Mouse (Mus musculus) 416B (cell line): ENCODE measurements around the gene Npepps.

Experiments used
- DNase-seq: peaks from one replicate; pipeline ENCODE4 v3.0.0; 2011; ENCODE audit warnings: low read depth

Npepps gene

GRCm38 (mm10) chr11:97237976-97238375 is 42.5 kb downstream of the Npepps start:
- DNase-seq, result no peak

GRCm38 (mm10) chr11:97232436-97232835 is 48.0 kb downstream of the Npepps start:
- no peak for DNase-seq

- DNase-seq, result no peak
Measured at GRCm38 (mm10) chr11:97229396-97229795, 51.0 kb downstream of the Npepps start.

- DNase-seq, result no peak
Measured at GRCm38 (mm10) chr11:97228985-97229384, 51.5 kb downstream of the Npepps start.

- no peak for DNase-seq
Measured at GRCm38 (mm10) chr11:97226131-97226530, 54.3 kb downstream of the Npepps start.

- no peak for DNase-seq
Measured at GRCm38 (mm10) chr11:97223485-97223884, 57.0 kb downstream of the Npepps start.

- DNase-seq, result no peak
Measured at GRCm38 (mm10) chr11:97221611-97222010, 58.8 kb downstream of the Npepps start.

- DNase-seq, result no peak
Measured at GRCm38 (mm10) chr11:97220211-97220610, 60.2 kb downstream of the Npepps start.

- DNase-seq, result no peak
Measured at GRCm38 (mm10) chr11:97214411-97214810, 66.0 kb downstream of the Npepps start.

GRCm38 (mm10) chr11:97210728-97211400 is 69.6 kb downstream of the Npepps start:
- DNase-seq, result no peak

GRCm38 (mm10) chr11:97207011-97207422 is 73.4 kb downstream of the Npepps start:
- no peak for DNase-seq

GRCm38 (mm10) chr11:97199519-97199918 is 80.9 kb downstream of the Npepps start:
- peak; percentile 65 for DNase-seq

- peak; percentile 64 for DNase-seq
Measured at GRCm38 (mm10) chr11:97198601-97199000, 81.8 kb downstream of the Npepps start.

GRCm38 (mm10) chr11:97197021-97197420 is 83.4 kb downstream of the Npepps start:
- DNase-seq, result no peak

GRCm38 (mm10) chr11:97196541-97196940 is 83.9 kb downstream of the Npepps start:
- no peak for DNase-seq

- DNase-seq, result peak; percentile 49
Measured at GRCm38 (mm10) chr11:97192621-97192951, 87.9 kb downstream of the Npepps start.

- DNase-seq, result no peak
Measured at GRCm38 (mm10) chr11:97191915-97192620, 88.4 kb downstream of the Npepps start.

- DNase-seq, result peak; percentile 47
Measured at GRCm38 (mm10) chr11:97190992-97191391, 89.4 kb downstream of the Npepps start.

- DNase-seq, result peak; percentile 48
Measured at GRCm38 (mm10) chr11:97189645-97190044, 90.8 kb downstream of the Npepps start.

- DNase-seq, result peak; percentile 39
Measured at GRCm38 (mm10) chr11:97189231-97189630, 91.2 kb downstream of the Npepps start.

- no peak for DNase-seq
Measured at GRCm38 (mm10) chr11:97188643-97188955, 91.8 kb downstream of the Npepps start.

GRCm38 (mm10) chr11:97187764-97188642 is 92.4 kb downstream of the Npepps start, which contains the start of gene Kpnb1:
Kpnb1 (minus strand) TSS chr11:97187881.
- DNase-seq, result peak; percentile 99
